In the genomic region with DNA sequence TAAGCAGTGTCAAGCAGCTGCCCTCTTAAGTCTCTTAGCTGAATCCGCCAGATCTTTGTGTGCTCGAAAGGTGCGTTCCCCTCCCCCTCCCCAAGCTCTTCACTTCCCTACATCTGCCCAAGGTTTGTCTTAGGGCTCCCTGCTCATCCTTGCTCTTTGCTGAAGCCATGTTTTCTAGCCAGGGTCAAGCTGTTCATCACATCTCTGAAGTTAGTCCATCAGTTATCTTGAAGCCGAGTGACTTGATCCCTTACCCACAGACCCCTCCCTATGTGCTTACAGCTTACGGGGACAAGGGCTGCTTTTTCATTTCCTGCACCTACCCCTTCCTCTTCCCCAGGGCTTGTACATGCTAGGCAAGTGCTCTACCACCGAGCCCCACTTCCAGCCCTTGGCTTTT, we compare ENCODE assay signal across 13 mouse cellular contexts. TPM values are rescaled to one million over a fixed set of nuclear protein-coding genes. Genes with fewer than 3 reads are reported as not detected.
DNase-seq lines count a peak whose midpoint lies in the region; ATAC-seq and TF ChIP-seq lines count a peak whose summit lies in the region.
"Had no signal": no experiment of that assay in that cellular context is flagged by ENCODE, and none has a peak within 500 bp of the region (broad histone marks: within the 10 kb centered on the region; RNA-seq: fewer than 3 reads in every experiment).

No protein-coding gene starts in this region.

- DNase-seq in layer of hippocampus, adult 2 months (ENCODE audit: low spot score in 2 of 2): no peak
- DNase-seq in layer of hippocampus, adult 11-12 months (ENCODE audit: low spot score): no peak
- peak; percentile 65 for DNase-seq in thymus, postnatal 14 days
- DNase-seq in kidney, adult 8-10 months: no peak
- no peak for DNase-seq in left cerebral cortex, adult 11 months (ENCODE audit: low spot score)
- DNase-seq in frontal cortex, postnatal 36 days (ENCODE audit: low spot score in 2 of 2): no peak
- DNase-seq: adrenal gland, postnatal 14 days had no signal

- WGBS in forebrain, embryonic 13.5 days: 40% methylated on average over 6 of the region's 6 CpGs
- WGBS in midbrain, embryonic 15.5 days: 13% methylated on average over 6 of the region's 6 CpGs

- peak; percentile 26; the same call in 1 of the 2 replicates for ATAC-seq in forebrain, embryonic 13.5 days
- ATAC-seq in midbrain, embryonic 15.5 days (replicated peaks): peak; percentile 81

- TF ChIP-seq CTCF in layer of hippocampus, adult 2 months (conservative IDR thresholded peaks at IDR 0.05): no peak

- H3K27me3 ChIP-seq in forebrain, embryonic 13.5 days: no peaks in the 10 kb centered on the region
- no peaks in the 10 kb centered on the region for H3K27me3 ChIP-seq in midbrain, embryonic 15.5 days (replicated peaks)

- no peaks in the 10 kb centered on the region for H3K9me3 ChIP-seq in forebrain, embryonic 13.5 days (replicated peaks)
- no peaks in the 10 kb centered on the region for H3K9me3 ChIP-seq in midbrain, embryonic 15.5 days

- no peak overlapping the region for H3K4me3 ChIP-seq in layer of hippocampus, adult 2 months
- no peak overlapping the region for H3K4me3 ChIP-seq in forebrain, embryonic 13.5 days
- peak overlapping the region; percentile 12 for H3K4me3 ChIP-seq in midbrain, embryonic 15.5 days
- H3K4me3 ChIP-seq: myocyte had no signal

- H3K27ac ChIP-seq in layer of hippocampus, adult 2 months: peak overlapping the region; percentile 14; the same call in 1 of the 2 replicates
- H3K27ac ChIP-seq in forebrain, embryonic 13.5 days: peak overlapping the region; percentile 21; the same call in 1 of the 2 replicates
- peak overlapping the region; percentile 76 for H3K27ac ChIP-seq in midbrain, embryonic 15.5 days
- H3K27ac ChIP-seq: kidney, postnatal 0 days had no signal

- H3K4me2 ChIP-seq in forebrain, embryonic 13.5 days: peak overlapping the region; percentile 39
- H3K4me2 ChIP-seq in midbrain, embryonic 15.5 days: peak overlapping the region; percentile 45

- H3K36me3 ChIP-seq in forebrain, embryonic 13.5 days (ENCODE audit: poor library complexity, severe bottlenecking): no peaks in the 10 kb centered on the region
- H3K36me3 ChIP-seq in midbrain, embryonic 15.5 days (replicated peaks): 0 out of 2 replicates have a peak, but pooled peaks cover 3% of the 10 kb centered on the region

- no peak overlapping the region for H3K9ac ChIP-seq in forebrain, embryonic 13.5 days
- H3K9ac ChIP-seq in midbrain, embryonic 15.5 days: peak overlapping the region; percentile 11; the same call in 1 of the 2 replicates

- peaks cover 10% of the 10 kb centered on the region for H3K4me1 ChIP-seq in forebrain, embryonic 13.5 days
- H3K4me1 ChIP-seq in midbrain, embryonic 15.5 days: peaks cover 16% of the 10 kb centered on the region

RNA-seq across cellular contexts. Expression of gene Gm9857, which starts 21.4 kb away (rescaled TPM):
- total RNA-seq in layer of hippocampus, adult 2 months (2021): not detected
- polyA plus RNA-seq in forebrain, embryonic 13.5 days (2015; fragmentation: Nextera tagmentation; extraction: Ambion mirVana): not detected in 2 replicates
- polyA plus RNA-seq in midbrain, embryonic 15.5 days (2015; fragmentation: Nextera tagmentation; extraction: Ambion mirVana): not detected in 2 replicates
- total RNA-seq: adrenal gland, postnatal 14 days; common myeloid progenitor, adult 5-6 weeks; liver, adult 2 months had no signal
- polyA plus RNA-seq: kidney, postnatal 0 days; liver, adult 2 months; myocyte had no signal

RNA-seq across cellular contexts. Expression of gene Henmt1, which starts 22.0 kb away (rescaled TPM):
- 1 to 10 TPM; 1.9 to 3.1 TPM for total RNA-seq in layer of hippocampus, adult 2 months (2021)
- 0.56 and 0.73 TPM in 2 replicates for polyA plus RNA-seq in forebrain, embryonic 13.5 days (2015; fragmentation: Nextera tagmentation; extraction: Ambion mirVana)
- 2.3 and 3.4 TPM in 2 replicates for polyA plus RNA-seq in midbrain, embryonic 15.5 days (2015; fragmentation: Nextera tagmentation; extraction: Ambion mirVana)
- total RNA-seq: adrenal gland, postnatal 14 days; common myeloid progenitor, adult 5-6 weeks; liver, adult 2 months had no signal
- polyA plus RNA-seq: liver, adult 2 months; myocyte had no signal

RNA-seq across cellular contexts. Expression of gene Prpf38b, which starts 50.1 kb away (rescaled TPM):
- 10 to 100 TPM; 51.9 to 53.1 TPM for total RNA-seq in layer of hippocampus, adult 2 months (2021)
- 74.3 and 74.9 TPM in 2 replicates for polyA plus RNA-seq in forebrain, embryonic 13.5 days (2015; fragmentation: Nextera tagmentation; extraction: Ambion mirVana)
- polyA plus RNA-seq in midbrain, embryonic 15.5 days (2015; fragmentation: Nextera tagmentation; extraction: Ambion mirVana): 55.8 TPM in 2 replicates

Comparison
In these comparisons a context has a peak if more than half of its experiments do, and no peak if none do; other contexts are left out.
1. H3K27ac ChIP-seq: peak in every context shown above with its lines; median percentile 76 in midbrain, embryonic 15.5 days; 21 in forebrain, embryonic 13.5 days; 14 in layer of hippocampus, adult 2 months.